Mouse (Mus musculus) kidney, adult 2 months (tissue): ENCODE measurements at regions not wholly inside any gene's neighbourhood (a gene's known extent, or its start where the extent isn't known, plus 50 kb on each side); places are given as distances from the start of the nearest gene placed in this dataset.

Experiments
- DNase-seq: peaks from one replicate; pipeline ENCODE4 v3.0.0; 2021
- H3K27ac ChIP-seq: fragments of 200-500 bp; 2 replicates; pipeline ENCODE4 v1.5.1; 2012; ENCODE audit warnings: low read depth, low read length, control low read depth, inconsistent platforms; ENCODE audit not compliant: insufficient read depth
- H3K27me3 ChIP-seq: fragments of 200-500 bp; replicated peaks from 2 replicates; pipeline ENCODE4 v1.6.1; 2012; ENCODE audit warnings: mild to moderate bottlenecking, moderate library complexity, low read length, inconsistent platforms; ENCODE audit not compliant: control insufficient read depth, insufficient read depth
- H3K36me3 ChIP-seq: fragments of 200-500 bp; 2 replicates; pipeline ENCODE4 v1.6.1; 2012; ENCODE audit warnings: mild to moderate bottlenecking, moderate library complexity, low read length, inconsistent platforms; ENCODE audit not compliant: control insufficient read depth, insufficient read depth
- H3K4me1 ChIP-seq: fragments of 200-500 bp; 2 replicates; pipeline ENCODE4 v1.6.1; 2011; ENCODE audit warnings: low read length; ENCODE audit not compliant: control insufficient read depth, insufficient read depth
- H3K4me3 ChIP-seq: fragments of 200-500 bp; 2 replicates; pipeline ENCODE4 v1.5.1; 2011; ENCODE audit warnings: mild to moderate bottlenecking, low read depth, low read length, control low read depth; ENCODE audit not compliant: insufficient read depth
- CTCF ChIP-seq: fragments of 200-500 bp; conservative IDR thresholded peaks from 2 replicates; pipeline ENCODE4 v1.5.1; 2011; ENCODE audit warnings: low read depth, mild to moderate bottlenecking, control low read depth, low read length, moderate library complexity, mixed read lengths; ENCODE audit not compliant: insufficient read depth, insufficient read length
- POLR2A ChIP-seq: fragments of 200-500 bp; IDR thresholded peaks from one replicate; pipeline ENCODE4 v1.6.1; 2011; ENCODE audit warnings: low read depth, low read length, control low read depth
- WGBS: fragments of 180-500 bp; shearing (Covaris S2); methylation state at CpG from one replicate; pipeline ENCODE4 v1.1.7; 2018; 5-methylcytosine and 5-hydroxymethylcytosine counted together

DNA sequence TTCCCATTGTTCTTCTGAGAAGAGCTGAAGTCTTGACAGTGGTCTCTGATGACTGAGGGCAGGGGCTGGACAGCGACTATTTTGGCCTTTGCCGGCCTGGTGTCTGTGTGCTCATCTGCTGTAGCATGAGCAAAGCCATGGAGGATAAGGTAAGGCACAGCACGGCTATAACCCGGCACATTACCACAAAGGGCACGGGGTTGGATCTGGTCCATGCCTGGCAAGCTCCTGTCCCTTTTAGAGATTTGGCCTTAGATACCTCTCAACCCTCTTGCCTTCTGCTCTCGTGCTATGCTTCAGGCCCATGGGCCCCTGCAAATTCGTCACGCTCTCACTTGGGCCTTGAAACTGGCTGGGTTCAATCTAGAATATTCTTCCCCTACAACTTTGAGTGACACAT is 379.0 kb downstream of the Slc4a3 start:
- TF ChIP-seq CTCF (no peak), POLR2A (no peak)
- H3K4me1 ChIP-seq: no peaks in the 10 kb centered on the region
- DNase-seq: no peak
- H3K27ac ChIP-seq: no peak overlapping the region
- 84% methylated on average over 8 of the region's 8 CpGs for WGBS
- no peak overlapping the region for H3K4me3 ChIP-seq
- H3K36me3 ChIP-seq: no peaks in the 10 kb centered on the region
- H3K27me3 ChIP-seq: no peaks in the 10 kb centered on the region

DNA sequence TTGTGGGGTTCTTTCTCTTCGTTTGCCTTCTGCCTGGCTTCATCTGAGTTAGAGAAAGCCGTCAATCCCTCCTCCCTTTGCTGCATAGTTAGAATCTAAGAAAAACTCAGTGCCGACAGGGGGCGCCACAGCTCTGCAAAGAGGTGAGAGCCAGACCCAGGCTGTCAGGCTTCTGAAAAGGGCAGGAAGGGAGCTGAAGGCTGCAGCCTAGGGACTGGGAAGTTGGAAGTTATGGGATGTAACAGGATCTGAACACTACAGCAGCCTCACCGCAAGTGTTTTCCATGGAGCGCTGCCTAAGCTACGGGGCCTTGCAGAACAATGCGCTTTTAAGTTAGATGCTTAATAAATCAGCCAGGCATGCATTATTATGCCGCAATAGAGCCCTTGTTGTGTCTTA is 379.7 kb downstream of the Slc4a3 start:
- DNase-seq: peak; percentile 85
- Histone ChIP-seq H3K4me3 (no peak overlapping the region), H3K27me3 (no peaks in the 10 kb centered on the region), H3K36me3 (no peaks in the 10 kb centered on the region), H3K27ac (no peak overlapping the region), H3K4me1 (no peaks in the 10 kb centered on the region)
- no peak for TF ChIP-seq POLR2A
- peak; percentile 71 for TF ChIP-seq CTCF
- WGBS: 9% methylated on average over 9 of the region's 9 CpGs

DNA sequence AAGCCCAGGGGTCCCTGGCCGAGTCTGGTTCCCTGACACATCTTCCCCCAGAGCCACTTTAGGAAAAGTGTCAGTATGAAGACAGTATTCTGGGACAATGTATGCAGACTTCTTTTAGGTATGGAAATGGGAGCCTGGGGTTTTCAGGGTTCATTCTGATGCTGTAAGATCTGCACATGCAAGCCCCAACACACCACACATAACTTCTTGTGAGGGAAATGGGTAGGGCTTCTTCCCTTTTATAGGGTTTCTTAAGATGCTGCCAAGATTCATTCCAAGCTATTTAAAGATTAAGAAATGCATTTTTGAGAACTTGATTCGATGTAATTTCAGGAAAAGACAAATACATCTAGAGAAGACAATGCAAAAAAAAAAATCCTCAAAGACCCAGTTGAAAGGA is 385.8 kb downstream of the Slc4a3 start:
- Histone ChIP-seq H3K4me1 (no peaks in the 10 kb centered on the region), H3K4me3 (no peak overlapping the region), H3K27me3 (no peaks in the 10 kb centered on the region), H3K36me3 (no peaks in the 10 kb centered on the region), H3K27ac (no peak overlapping the region)
- TF ChIP-seq POLR2A (no peak), CTCF (no peak)
- WGBS: 62% methylated on average over 2 of the region's 2 CpGs
- DNase-seq: no peak

DNA sequence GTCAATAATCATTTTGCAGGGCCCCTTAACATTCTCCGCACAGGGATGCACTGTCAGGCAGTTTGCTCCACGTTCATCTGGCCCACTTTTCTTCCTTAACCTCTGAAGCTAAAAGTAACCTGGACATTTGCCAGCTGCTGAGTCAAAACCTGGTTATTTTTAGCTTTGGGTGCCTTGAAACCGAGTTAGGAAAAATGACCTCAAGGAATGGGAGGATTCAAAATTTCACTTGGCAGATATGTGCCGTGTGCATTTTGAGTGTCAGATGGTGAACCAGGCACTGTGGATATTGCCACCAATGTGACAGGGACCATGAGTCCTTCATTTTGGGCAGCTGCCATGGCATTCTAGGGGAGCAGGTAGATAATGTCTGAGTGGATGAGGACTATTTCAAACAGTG is 387.8 kb downstream of the Slc4a3 start:
- 20% methylated on average over 4 of the region's 4 CpGs for WGBS
- peak; percentile 44 for DNase-seq
- H3K4me1 ChIP-seq: no peaks in the 10 kb centered on the region

DNA sequence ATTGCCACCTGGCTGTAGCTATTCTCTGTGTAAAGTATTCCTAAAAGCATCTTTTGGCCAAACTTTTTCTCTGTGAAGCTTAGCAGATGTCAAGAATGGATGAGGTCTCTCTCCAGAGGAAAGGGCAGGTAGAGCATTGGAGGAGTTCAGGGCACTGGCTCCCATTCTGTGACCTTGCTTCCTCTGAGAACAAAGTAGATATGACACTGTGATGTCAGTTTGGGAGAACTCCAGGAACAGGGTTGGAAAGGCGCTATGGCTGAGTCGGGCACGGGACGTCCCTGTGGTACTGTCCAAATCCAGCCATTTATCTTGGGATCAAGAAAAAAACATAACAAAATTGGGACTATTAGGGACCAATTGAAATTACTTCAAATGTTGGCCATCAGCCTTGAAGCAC is 388.7 kb downstream of the Slc4a3 start:
- Histone ChIP-seq H3K36me3 (no peaks in the 10 kb centered on the region), H3K27me3 (no peaks in the 10 kb centered on the region), H3K27ac (no peak overlapping the region), H3K4me3 (no peak overlapping the region), H3K4me1 (no peaks in the 10 kb centered on the region)
- TF ChIP-seq POLR2A (no peak), CTCF (no peak)
- DNase-seq: no peak
- WGBS: 77% methylated on average over 4 of the region's 4 CpGs

More for the DNA sequence above, 387.8 kb downstream of the Slc4a3 start:
- Histone ChIP-seq H3K4me3 (no peak overlapping the region), H3K36me3 (no peaks in the 10 kb centered on the region), H3K27me3 (no peaks in the 10 kb centered on the region), H3K27ac (no peak overlapping the region)
- TF ChIP-seq CTCF (no peak), POLR2A (no peak)

DNA sequence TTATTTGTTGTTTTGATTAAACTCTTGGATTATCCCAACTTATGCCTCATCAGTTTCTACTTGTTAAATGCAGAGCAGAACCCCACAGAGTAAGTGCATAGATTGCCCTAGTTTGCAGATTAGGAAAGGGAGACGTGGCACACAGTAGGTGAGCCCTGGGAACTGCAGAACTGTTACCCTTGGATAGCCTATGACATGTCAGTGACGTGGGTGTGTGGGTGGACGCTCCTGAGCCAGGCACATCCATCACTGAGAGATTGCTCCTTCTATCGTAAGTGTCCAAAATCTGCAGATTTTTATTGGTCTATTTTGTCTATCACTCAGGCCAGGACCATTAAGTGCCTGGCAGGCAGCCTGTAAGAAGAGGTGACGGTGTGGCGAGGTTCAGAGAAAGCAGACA is 389.8 kb downstream of the Slc4a3 start:
- H3K27me3 ChIP-seq: no peaks in the 10 kb centered on the region
- H3K36me3 ChIP-seq: no peaks in the 10 kb centered on the region
- no peak for TF ChIP-seq CTCF
- no peak for TF ChIP-seq POLR2A
- H3K4me1 ChIP-seq: no peaks in the 10 kb centered on the region
- WGBS: 78% methylated on average over 6 of the region's 6 CpGs
- no peak overlapping the region for H3K4me3 ChIP-seq
- H3K27ac ChIP-seq: no peak overlapping the region
- no peak for DNase-seq

DNA sequence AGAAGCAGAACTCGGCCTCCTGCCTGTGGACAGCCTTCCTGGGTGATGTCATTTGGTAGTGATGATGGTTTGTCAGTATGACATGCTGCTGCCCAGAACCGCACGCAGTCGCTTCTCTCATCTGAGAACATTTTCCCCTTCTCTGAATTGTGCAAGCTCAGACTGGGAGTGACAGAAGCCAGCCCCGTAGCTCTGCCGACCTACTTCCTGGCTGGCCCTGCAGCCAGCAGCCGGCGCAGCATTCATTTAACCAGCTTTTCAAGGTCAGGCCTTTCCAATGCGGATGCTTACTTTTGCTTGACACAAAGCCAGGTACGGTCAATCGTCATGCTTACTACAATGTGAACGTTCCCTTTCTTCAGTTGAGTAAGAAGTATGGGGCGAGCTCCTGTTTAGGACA is 390.5 kb downstream of the Slc4a3 start:
- Histone ChIP-seq H3K27ac (no peak overlapping the region), H3K27me3 (no peaks in the 10 kb centered on the region), H3K4me1 (no peaks in the 10 kb centered on the region), H3K36me3 (no peaks in the 10 kb centered on the region), H3K4me3 (no peak overlapping the region)
- TF ChIP-seq CTCF (no peak), POLR2A (no peak)
- 57% methylated on average over 13 of the region's 13 CpGs for WGBS
- DNase-seq: peak; percentile 15

DNA sequence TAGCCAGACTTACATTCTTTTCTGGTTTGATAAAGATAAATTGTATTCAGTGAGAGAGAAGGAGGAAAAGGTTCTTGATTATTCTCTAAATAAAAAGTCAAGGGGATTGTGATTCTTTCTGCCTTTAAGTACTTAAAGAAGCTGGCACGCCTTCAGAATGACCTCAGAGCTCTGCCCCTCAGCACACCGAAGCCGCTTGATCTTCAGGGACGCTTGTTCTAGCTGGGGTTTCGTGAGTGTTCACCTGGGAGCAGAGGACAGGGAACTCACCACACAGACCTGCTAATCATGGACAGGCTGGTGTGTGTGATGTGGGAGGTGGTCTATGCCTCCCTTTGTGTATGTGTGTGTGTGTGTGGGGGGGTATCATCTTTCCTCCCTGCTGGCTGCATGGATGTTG is 391.3 kb downstream of the Slc4a3 start:
- Histone ChIP-seq H3K4me3 (no peak overlapping the region), H3K27ac (no peak overlapping the region), H3K4me1 (no peaks in the 10 kb centered on the region), H3K27me3 (no peaks in the 10 kb centered on the region), H3K36me3 (no peaks in the 10 kb centered on the region)
- no peak for DNase-seq
- 77% methylated on average over 5 of the region's 5 CpGs for WGBS
- TF ChIP-seq CTCF (no peak), POLR2A (no peak)
